Mouse (Mus musculus) C2C12 (cell line): ENCODE data around the gene Faf1.

ENCODE experiments used
- CTCF ChIP-seq: IDR thresholded peaks from one replicate; pipeline ENCODE4 v1.5.1; 2011; ENCODE audit not compliant: control insufficient read depth, insufficient read depth, insufficient read length
- MYOG ChIP-seq: IDR thresholded peaks from one replicate; pipeline ENCODE4 v1.6.1; 2011; ENCODE audit not compliant: control insufficient read depth, insufficient read length; ENCODE audit errors: extremely low read depth
- USF1 ChIP-seq: IDR thresholded peaks from one replicate; pipeline ENCODE4 v1.6.1; 2011; ENCODE audit warnings: low read depth, mild to moderate bottlenecking, control low read depth, moderate library complexity

DNA sequence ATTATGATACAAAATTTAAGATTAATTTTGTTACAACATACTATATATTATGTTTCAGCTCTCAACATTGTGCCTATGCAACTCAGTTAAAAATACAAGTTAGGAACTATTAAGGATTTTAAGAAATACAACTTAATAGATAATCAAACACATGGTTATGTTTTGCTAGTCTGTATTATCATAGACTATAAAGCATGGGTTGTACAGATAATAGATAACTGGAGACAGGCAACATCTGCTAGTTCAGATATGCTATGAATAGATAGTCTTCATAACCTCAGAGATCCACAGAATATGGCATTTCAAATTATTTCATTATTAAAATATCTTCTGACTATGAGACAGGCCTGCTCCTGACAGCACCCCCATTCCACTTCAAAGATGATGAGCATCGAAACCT, 329.7 kb downstream of the Faf1 start:
- TF ChIP-seq MYOG, result no peak
- TF ChIP-seq CTCF, result no peak
- TF ChIP-seq USF1, result no peak
